Mouse (Mus musculus): ENCODE data around the gene Cpvl.

GRCm38 (mm10) chr6:53881623-53882022 is 96.8 kb downstream of the Cpvl start:
- TF ChIP-seq POLR2A (IDR thresholded peaks at IDR 0.05; ENCODE audit: low read depth, low read length) (no peak), CHD2 (IDR thresholded peaks at IDR 0.05; ENCODE audit: low read length) (no peak), EP300 (IDR thresholded peaks at IDR 0.05; ENCODE audit: low read length) (no peak), CHD1 (IDR thresholded peaks at IDR 0.05; ENCODE audit: low read depth, low read length) (no peak), CTCF (conservative IDR thresholded peaks at IDR 0.05 in 1 of 2, IDR thresholded peaks at IDR 0.05 in 1 of 2; ENCODE audit: low read depth in 2 of 2, low read length in 2 of 2) (no peak), MXI1 (IDR thresholded peaks at IDR 0.05; ENCODE audit: low read depth, low read length) (no peak), MAX (IDR thresholded peaks at IDR 0.05; ENCODE audit: low read length) (no peak), MAFK (IDR thresholded peaks at IDR 0.05; ENCODE audit: insufficient replicate concordance, low read length) (no peak), HCFC1 (IDR thresholded peaks at IDR 0.05; ENCODE audit: low read depth, low read length) (no peak), ZNF384 (IDR thresholded peaks at IDR 0.05; ENCODE audit: low read depth, low read length) (no peak)

All from CH12.LX (cell line).